Mouse (Mus musculus) ES-E14 (cell line): ENCODE data around the gene Usp19.
A peak's percentile ranks its signal among the peaks of the same experiment; 100 is the strongest.

Experiments
- CHD2 ChIP-seq: IDR thresholded peaks from 2 replicates; pipeline ENCODE4 v1.6.1; 2014; ENCODE audit warnings: mild to moderate bottlenecking, low read depth, low read length, inconsistent platforms
- MAFK ChIP-seq: IDR thresholded peaks from 2 replicates; pipeline ENCODE4 v1.6.1; 2014; ENCODE audit warnings: mild to moderate bottlenecking, low read depth, low read length, inconsistent platforms; ENCODE audit not compliant: insufficient read depth
- ZC3H11A ChIP-seq: IDR thresholded peaks from 2 replicates; pipeline ENCODE4 v1.6.1; 2012; ENCODE audit warnings: low read depth, mild to moderate bottlenecking, inconsistent platforms, low read length, borderline replicate concordance
- ZNF384 ChIP-seq: IDR thresholded peaks from 2 replicates; pipeline ENCODE4 v1.6.1; 2012; ENCODE audit warnings: low read depth, low read length, inconsistent platforms

DNA sequence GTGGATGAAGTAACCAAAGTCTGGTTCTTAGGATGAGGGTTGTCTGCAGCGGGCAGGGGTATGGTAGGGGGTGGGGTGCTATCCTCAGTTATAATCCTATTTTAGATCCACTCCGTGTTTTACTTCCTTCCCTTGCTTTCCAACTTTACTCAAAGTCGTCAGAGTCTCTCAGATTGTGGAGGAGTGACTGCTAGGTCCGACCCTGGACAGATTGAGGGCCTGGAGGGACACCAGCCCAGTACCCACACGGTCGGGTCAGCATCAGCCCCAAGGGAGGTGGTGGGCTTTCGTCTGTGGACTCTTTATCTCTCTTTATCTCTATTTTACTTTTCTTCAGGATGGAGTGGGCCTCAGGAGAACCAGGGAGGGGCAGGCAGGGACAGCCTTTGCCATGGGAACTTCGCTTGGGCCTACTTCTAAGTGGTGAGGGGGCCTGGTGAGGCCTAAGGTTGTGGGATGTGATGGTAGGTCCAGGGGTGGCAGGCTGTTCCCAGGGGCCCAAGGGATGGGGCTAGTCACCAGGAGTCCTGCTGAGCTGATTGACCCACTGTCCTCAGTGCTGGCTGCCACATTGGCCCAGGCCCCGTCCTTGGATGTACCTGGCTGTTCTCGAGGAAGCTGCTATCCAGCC lies 10.6 kb upstream of the Usp19 start, which contains the start of gene Lamb2:
- TF ChIP-seq ZC3H11A (no peak), CHD2 (0 out of 2 replicates have a peak, but pooled peaks have one; percentile 36), MAFK (no peak), ZNF384 (no peak)
